Mouse (Mus musculus) G1E (cell line): ENCODE data around the gene Rdh11.

ENCODE experiments used
- CTCF ChIP-seq: IDR thresholded peaks from 2 replicates; pipeline ENCODE4 v1.5.1; 2012; ENCODE audit warnings: low read depth, low read length, inconsistent platforms, mixed read lengths
- GATA1 ChIP-seq: IDR thresholded peaks from 2 replicates; pipeline ENCODE4 v1.6.1; 2012; ENCODE audit warnings: borderline replicate concordance, low read length, inconsistent platforms, mixed read lengths

GRCm38 (mm10) chr12:79211447-79211846 lies 19.4 kb upstream of the Rdh11 start:
- TF ChIP-seq CTCF (no peak), GATA1 (no peak)
